Mouse (Mus musculus) neural tube, embryonic 14.5 days (tissue): ENCODE measurements at regions not wholly inside any gene's neighbourhood (a gene's known extent, or its start where the extent isn't known, plus 50 kb on each side); places are given as distances from the start of the nearest gene placed in this dataset.
"Not testable (repeated sequence)": the region's sequence is repeated elsewhere in the genome, so short reads cannot be mapped to it uniquely, and the experiment has no call there.

ENCODE experiments used
- ATAC-seq: fragments of 200-750 bp; cut with Nextera tagmentation; 2 replicates; pipeline ENCODE4 v1.8.0; 2017; ENCODE audit warnings: low read depth, mild to moderate bottlenecking, moderate TSS enrichment, moderate library complexity
- H3K27ac ChIP-seq: fragments of 300-500 bp; sonication (generic); 2 replicates; pipeline ENCODE4 v1.5.1; 2014; ENCODE audit warnings: low read depth, mild to moderate bottlenecking, control low read depth, low read length, moderate library complexity, mixed read lengths
- H3K27me3 ChIP-seq: fragments of 300-500 bp; sonication (generic); 2 replicates; pipeline ENCODE4 v1.6.1; 2014; ENCODE audit warnings: low read length; ENCODE audit not compliant: control insufficient read depth, insufficient read depth
- H3K36me3 ChIP-seq: fragments of 300-500 bp; sonication (generic); 2 replicates; pipeline ENCODE4 v1.6.1; 2014; ENCODE audit warnings: low read length, mixed read lengths; ENCODE audit not compliant: control insufficient read depth, insufficient read depth
- H3K4me1 ChIP-seq: fragments of 300-500 bp; sonication (generic); 2 replicates; pipeline ENCODE4 v1.6.1; 2014; ENCODE audit warnings: low read length; ENCODE audit not compliant: control insufficient read depth, insufficient read depth
- H3K4me2 ChIP-seq: fragments of 300-500 bp; sonication (generic); 2 replicates; pipeline ENCODE4 v1.6.1; 2014; ENCODE audit warnings: mild to moderate bottlenecking, low read depth, low read length, control low read depth
- H3K4me3 ChIP-seq: fragments of 300-500 bp; sonication (generic); 2 replicates; pipeline ENCODE4 v1.5.1; 2014; ENCODE audit warnings: low read depth, low read length, control low read depth, mixed read lengths
- H3K9ac ChIP-seq: fragments of 300-500 bp; sonication (generic); replicated peaks from 2 replicates; pipeline ENCODE4 v1.6.1; 2014; ENCODE audit warnings: low read depth, mild to moderate bottlenecking, control low read depth, low read length, mixed read lengths
- H3K9me3 ChIP-seq: fragments of 300-500 bp; sonication (generic); 2 replicates; pipeline ENCODE4 v1.6.1; 2016; ENCODE audit warnings: low read length; ENCODE audit not compliant: control insufficient read depth
- WGBS: fragments of 180-500 bp; shearing (Covaris S2); extraction: QIAGEN DNeasy Blood & Tissue Kit; methylation state at CpG from one replicate; pipeline ENCODE4 v1.1.7; 2014; 5-methylcytosine and 5-hydroxymethylcytosine counted together

GRCm38 (mm10) chr13:5179552-5179951, 570.6 kb upstream of the Akr1e1 start:
- Histone ChIP-seq H3K27ac (no peak overlapping the region), H3K9me3 (no peaks in the 10 kb centered on the region), H3K27me3 (no peaks in the 10 kb centered on the region), H3K36me3 (no peaks in the 10 kb centered on the region), H3K9ac (no peak overlapping the region), H3K4me2 (no peak overlapping the region), H3K4me3 (no peak overlapping the region), H3K4me1 (no peaks in the 10 kb centered on the region)
- 60% methylated on average over 2 of the region's 2 CpGs for WGBS
- no peak for ATAC-seq

DNA sequence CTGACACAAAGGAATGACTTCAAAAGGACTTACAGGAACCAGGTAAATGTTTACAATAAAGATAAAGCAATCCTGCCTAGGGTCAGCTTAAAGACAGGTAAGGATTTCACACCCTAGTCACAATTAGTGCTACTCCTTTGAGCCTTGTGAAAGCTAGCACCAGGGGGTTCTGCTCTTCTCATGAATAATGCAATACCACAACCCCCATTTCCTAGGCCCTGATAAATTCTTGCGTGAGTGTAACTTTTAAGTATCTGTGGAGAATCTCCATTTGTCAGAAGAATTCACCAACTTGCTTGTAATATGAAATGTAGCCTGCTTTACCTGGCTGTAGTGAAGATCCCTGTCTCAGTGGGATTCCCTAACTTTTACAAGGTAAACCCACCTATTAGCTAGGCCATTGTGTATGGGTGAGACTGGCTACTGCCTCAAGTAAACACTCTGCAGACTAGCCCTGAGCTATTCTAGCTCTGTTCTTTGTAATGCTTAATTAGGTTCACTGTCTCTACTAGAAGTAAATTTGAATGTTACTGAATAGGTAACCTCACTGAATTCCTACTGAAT, 576.3 kb upstream of the Akr1e1 start:
- not testable (repeated sequence) for ATAC-seq, H3K9me3 ChIP-seq, H3K27me3 ChIP-seq, H3K4me3 ChIP-seq, H3K4me1 ChIP-seq, H3K27ac ChIP-seq, H3K4me2 ChIP-seq, H3K9ac ChIP-seq, H3K36me3 ChIP-seq
- WGBS: 34% methylated on average over 1 of the region's 1 CpGs

DNA sequence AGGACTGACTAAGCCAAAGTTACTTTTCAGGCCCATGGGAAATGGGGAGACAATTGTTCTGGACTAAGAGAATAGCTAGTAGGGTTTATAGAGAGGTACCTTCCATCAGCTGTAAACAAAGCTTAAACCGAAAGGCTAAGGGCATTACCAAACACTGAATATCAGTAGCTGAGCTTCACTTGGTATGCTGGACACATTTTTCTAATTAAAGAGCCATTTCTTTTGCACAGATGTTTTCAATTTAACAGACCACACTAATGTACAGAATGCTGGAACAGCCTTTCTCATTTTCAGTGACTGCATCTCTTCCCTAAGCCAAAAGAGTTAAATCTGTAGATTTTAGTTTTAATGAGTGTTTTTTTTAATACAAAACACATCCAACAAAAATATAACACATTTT, 593.8 kb upstream of the Akr1e1 start:
- no peak overlapping the region for H3K4me2 ChIP-seq
- no peak for ATAC-seq
- 68% methylated on average over 1 of the region's 1 CpGs for WGBS
- no peaks in the 10 kb centered on the region for H3K4me1 ChIP-seq
- H3K4me3 ChIP-seq: no peak overlapping the region
- no peaks in the 10 kb centered on the region for H3K36me3 ChIP-seq
- no peak overlapping the region for H3K27ac ChIP-seq
- no peak overlapping the region for H3K9ac ChIP-seq
- H3K9me3 ChIP-seq: no peaks in the 10 kb centered on the region
- no peaks in the 10 kb centered on the region for H3K27me3 ChIP-seq

GRCm38 (mm10) chr13:5204143-5204542, 595.2 kb upstream of the Akr1e1 start:
- Histone ChIP-seq H3K4me3 (no peak overlapping the region), H3K9me3 (no peaks in the 10 kb centered on the region), H3K4me1 (no peaks in the 10 kb centered on the region), H3K27ac (no peak overlapping the region), H3K9ac (no peak overlapping the region), H3K36me3 (no peaks in the 10 kb centered on the region), H3K4me2 (no peak overlapping the region), H3K27me3 (no peaks in the 10 kb centered on the region)
- ATAC-seq: no peak
- WGBS: 66% methylated on average over 2 of the region's 2 CpGs

DNA sequence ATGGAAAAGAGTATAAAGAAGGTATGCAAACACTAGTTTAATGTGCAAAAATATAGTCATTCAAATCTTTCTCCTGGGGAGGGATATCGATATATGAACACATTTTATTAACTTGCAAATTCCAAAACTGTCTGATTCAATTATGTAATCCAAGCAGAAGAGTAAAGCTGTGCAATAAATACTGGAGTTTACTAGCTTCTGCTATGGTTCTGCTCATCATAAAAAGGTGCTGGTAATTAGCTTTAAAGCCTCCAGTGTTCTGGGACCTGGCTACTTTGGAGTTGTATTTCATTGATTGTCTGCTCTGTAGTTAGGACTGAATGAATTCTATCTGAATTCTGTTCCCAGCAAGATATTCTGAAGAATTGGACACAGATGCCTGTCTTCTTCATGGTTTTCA, 602.7 kb upstream of the Akr1e1 start:
- 73% methylated on average over 1 of the region's 1 CpGs for WGBS
- no peak overlapping the region for H3K4me2 ChIP-seq
- H3K36me3 ChIP-seq: no peaks in the 10 kb centered on the region
- no peak overlapping the region for H3K9ac ChIP-seq
- H3K27me3 ChIP-seq: no peaks in the 10 kb centered on the region
- H3K4me1 ChIP-seq: no peaks in the 10 kb centered on the region
- H3K4me3 ChIP-seq: no peak overlapping the region
- ATAC-seq: no peak
- no peaks in the 10 kb centered on the region for H3K9me3 ChIP-seq
- no peak overlapping the region for H3K27ac ChIP-seq

DNA sequence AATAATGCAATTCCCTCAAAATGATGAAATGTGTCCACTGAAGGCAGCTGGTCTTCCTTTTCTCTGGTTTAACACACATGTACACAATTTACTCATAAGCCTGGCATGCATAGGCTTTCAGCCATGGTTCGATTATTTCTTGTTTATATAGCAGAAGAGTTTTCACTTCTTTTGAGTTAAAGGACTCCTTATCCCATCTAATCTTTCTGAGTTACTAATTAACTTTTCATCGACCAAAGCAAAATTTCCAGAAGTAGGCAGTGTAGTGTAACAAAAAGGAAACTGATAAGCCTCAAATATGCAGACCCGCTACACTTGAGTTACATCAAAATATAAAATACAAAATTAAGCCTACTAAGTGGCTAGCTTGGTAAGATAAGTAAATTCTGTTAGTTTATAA, 620.5 kb upstream of the Akr1e1 start:
- Histone ChIP-seq H3K4me1 (no peaks in the 10 kb centered on the region), H3K36me3 (no peaks in the 10 kb centered on the region), H3K9me3 (no peaks in the 10 kb centered on the region)

DNA sequence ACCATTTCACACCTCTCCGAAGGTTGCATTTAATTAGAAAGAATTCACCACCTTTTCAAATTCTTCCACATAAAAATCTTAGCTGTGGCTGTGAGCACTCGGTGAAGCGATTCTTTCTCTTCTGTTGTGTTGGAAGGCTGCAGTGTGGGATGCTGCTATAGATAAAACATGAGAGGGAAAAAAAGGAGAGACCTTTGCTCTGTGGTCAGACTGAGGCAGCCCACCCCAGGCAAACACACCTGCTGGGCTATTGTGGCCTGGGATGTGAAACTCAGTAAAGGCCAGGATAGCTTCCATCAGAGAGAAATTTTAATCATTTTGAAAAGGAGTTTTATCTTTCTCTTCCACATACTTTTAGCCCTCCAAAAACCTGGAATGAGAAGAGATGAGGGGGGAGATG, 625.3 kb upstream of the Akr1e1 start:
- Histone ChIP-seq H3K27me3 (no peaks in the 10 kb centered on the region), H3K9me3 (no peaks in the 10 kb centered on the region), H3K4me3 (no peak overlapping the region), H3K9ac (no peak overlapping the region), H3K36me3 (no peaks in the 10 kb centered on the region), H3K4me1 (no peaks in the 10 kb centered on the region), H3K27ac (no peak overlapping the region), H3K4me2 (no peak overlapping the region)
- 85% methylated on average over 3 of the region's 3 CpGs for WGBS
- ATAC-seq: no peak

More for the DNA sequence above, 620.5 kb upstream of the Akr1e1 start:
- WGBS: 91% methylated on average over 3 of the region's 3 CpGs
- Histone ChIP-seq H3K27ac (no peak overlapping the region), H3K4me2 (no peak overlapping the region), H3K9ac (no peak overlapping the region), H3K4me3 (no peak overlapping the region), H3K27me3 (no peaks in the 10 kb centered on the region)
- ATAC-seq: no peak

DNA sequence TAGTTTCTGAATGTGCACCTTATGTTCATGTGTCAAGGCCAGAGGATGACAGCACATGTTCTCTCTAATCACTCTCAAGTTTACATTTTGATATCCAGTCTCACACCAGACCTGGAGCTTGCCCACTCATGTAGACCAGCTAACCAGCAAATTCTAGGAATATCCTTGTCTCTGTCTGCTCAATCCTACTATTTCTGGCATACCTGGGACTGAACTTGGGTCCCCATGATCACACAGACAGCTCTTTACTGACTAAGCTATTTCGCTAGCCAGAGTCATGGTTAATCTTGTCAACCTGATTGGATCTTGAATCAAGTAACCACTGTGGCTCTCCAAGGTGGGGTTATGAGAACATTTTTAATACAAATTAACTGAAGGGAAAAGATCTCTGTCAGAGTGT, 625.9 kb upstream of the Klf6 start:
- Histone ChIP-seq H3K27ac (no peak overlapping the region), H3K9me3 (no peaks in the 10 kb centered on the region), H3K4me1 (no peaks in the 10 kb centered on the region), H3K4me2 (no peak overlapping the region), H3K9ac (no peak overlapping the region), H3K27me3 (no peaks in the 10 kb centered on the region), H3K4me3 (no peak overlapping the region), H3K36me3 (no peaks in the 10 kb centered on the region)
- no peak for ATAC-seq
- 100% methylated on average over 1 of the region's 1 CpGs for WGBS

DNA sequence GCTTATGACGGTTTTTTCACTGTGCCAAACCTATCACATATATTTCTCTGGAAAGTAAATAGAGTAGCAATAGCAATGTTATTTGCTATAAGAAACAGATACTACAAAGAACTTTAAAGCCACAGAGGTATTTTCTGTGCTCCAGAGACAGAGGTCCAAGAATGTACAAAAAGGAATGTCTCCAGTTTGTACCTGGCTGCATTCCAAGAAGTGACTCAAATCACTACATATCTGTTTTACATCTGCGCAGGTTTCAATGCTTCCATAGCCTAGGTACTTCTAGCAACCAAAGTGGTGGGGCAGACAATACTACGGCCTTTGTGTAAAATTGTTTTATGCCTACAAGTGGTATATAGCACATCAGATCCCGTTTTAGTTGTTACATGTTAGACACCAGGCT, 620.7 kb upstream of the Klf6 start:
- no peaks in the 10 kb centered on the region for H3K9me3 ChIP-seq
- no peaks in the 10 kb centered on the region for H3K4me1 ChIP-seq
- no peak overlapping the region for H3K9ac ChIP-seq
- H3K4me3 ChIP-seq: no peak overlapping the region
- no peaks in the 10 kb centered on the region for H3K36me3 ChIP-seq
- no peak overlapping the region for H3K4me2 ChIP-seq
- no peaks in the 10 kb centered on the region for H3K27me3 ChIP-seq
- ATAC-seq: no peak
- no peak overlapping the region for H3K27ac ChIP-seq
- 82% methylated on average over 4 of the region's 4 CpGs for WGBS

DNA sequence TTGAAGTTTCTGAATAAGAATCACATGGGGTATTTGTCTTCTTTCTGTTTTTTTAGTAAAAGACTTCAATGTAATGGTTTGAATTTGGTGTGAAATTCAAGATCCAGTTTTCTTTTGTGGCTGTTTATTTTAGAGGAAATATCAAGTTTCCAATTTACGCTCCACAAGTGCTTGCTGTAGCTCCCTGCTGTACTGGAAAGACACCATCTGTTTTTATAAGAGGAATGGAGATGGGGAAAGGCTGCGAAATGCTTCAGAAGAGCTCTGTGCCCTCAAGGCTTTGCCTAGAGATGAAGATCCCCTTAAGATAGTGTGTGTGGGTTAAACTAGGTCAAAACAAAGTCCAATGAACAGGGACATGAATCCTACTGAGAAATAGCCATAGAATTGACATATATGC, 618.5 kb upstream of the Klf6 start:
- Histone ChIP-seq H3K9me3 (no peaks in the 10 kb centered on the region), H3K4me1 (no peaks in the 10 kb centered on the region), H3K4me3 (no peak overlapping the region), H3K9ac (no peak overlapping the region), H3K36me3 (no peaks in the 10 kb centered on the region), H3K4me2 (no peak overlapping the region), H3K27me3 (no peaks in the 10 kb centered on the region), H3K27ac (no peak overlapping the region)
- ATAC-seq: no peak
- WGBS: 80% methylated on average over 2 of the region's 2 CpGs
